Mouse (Mus musculus): Measurements from ENCODE around the gene Usp12. TPM values are rescaled to one million over a fixed set of nuclear protein-coding genes. Genes with fewer than 3 reads are reported as not detected.

Gene Usp12
- total RNA-seq, 1 experiment from 2014 or later, result 47.4 TPM

- ATAC-seq (replicated peaks in 1 of 2; ENCODE audit: insufficient read depth in 1 of 2, low FRiP score in 2 of 2, low TSS enrichment in 1 of 2, low read depth in 1 of 2, poor library complexity in 2 of 2, severe bottlenecking in 2 of 2), result no peak
These were observed 18.6 kb upstream of the Usp12 start for GRCm38 (mm10) chr5:146813421-146813820.

- no peak for ATAC-seq (replicated peaks in 1 of 2; ENCODE audit: insufficient read depth in 1 of 2, low FRiP score in 2 of 2, low TSS enrichment in 1 of 2, low read depth in 1 of 2, poor library complexity in 2 of 2, severe bottlenecking in 2 of 2)
These were observed 18.1 kb upstream of the Usp12 start for GRCm38 (mm10) chr5:146812866-146813265.

GRCm38 (mm10) chr5:146809951-146810350 lies 15.1 kb upstream of the Usp12 start:
- ATAC-seq (replicated peaks in 1 of 2; ENCODE audit: insufficient read depth in 1 of 2, low FRiP score in 2 of 2, low TSS enrichment in 1 of 2, low read depth in 1 of 2, poor library complexity in 2 of 2, severe bottlenecking in 2 of 2), result no peak

GRCm38 (mm10) chr5:146806004-146806430 lies 11.2 kb upstream of the Usp12 start:
- peak; percentile 54 to 55; a peak in 3 of 4 replicates for ATAC-seq (replicated peaks in 1 of 2; ENCODE audit: insufficient read depth in 1 of 2, low FRiP score in 2 of 2, low TSS enrichment in 1 of 2, low read depth in 1 of 2, poor library complexity in 2 of 2, severe bottlenecking in 2 of 2)

GRCm38 (mm10) chr5:146798031-146798430 lies 3.2 kb upstream of the Usp12 start:
- no peak for ATAC-seq (replicated peaks in 1 of 2; ENCODE audit: insufficient read depth in 1 of 2, low FRiP score in 2 of 2, low TSS enrichment in 1 of 2, low read depth in 1 of 2, poor library complexity in 2 of 2, severe bottlenecking in 2 of 2)

- no peak for ATAC-seq (replicated peaks in 1 of 2; ENCODE audit: insufficient read depth in 1 of 2, low FRiP score in 2 of 2, low TSS enrichment in 1 of 2, low read depth in 1 of 2, poor library complexity in 2 of 2, severe bottlenecking in 2 of 2)
These were observed 922 bp upstream of the Usp12 start for GRCm38 (mm10) chr5:146795728-146796127.

GRCm38 (mm10) chr5:146794084-146794852 lies 538 bp downstream of the Usp12 start:
- peak in 1 of 2 experiments; percentile 14; a peak in 1 of 4 replicates for ATAC-seq (replicated peaks in 1 of 2; ENCODE audit: insufficient read depth in 1 of 2, low FRiP score in 2 of 2, low TSS enrichment in 1 of 2, low read depth in 1 of 2, poor library complexity in 2 of 2, severe bottlenecking in 2 of 2)

GRCm38 (mm10) chr5:146793630-146794083 lies 1.1 kb downstream of the Usp12 start:
- ATAC-seq (replicated peaks in 1 of 2; ENCODE audit: insufficient read depth in 1 of 2, low FRiP score in 2 of 2, low TSS enrichment in 1 of 2, low read depth in 1 of 2, poor library complexity in 2 of 2, severe bottlenecking in 2 of 2), result no peak

- peak; percentile 3 to 20; a peak in 2 of 4 replicates for ATAC-seq (replicated peaks in 1 of 2; ENCODE audit: insufficient read depth in 1 of 2, low FRiP score in 2 of 2, low TSS enrichment in 1 of 2, low read depth in 1 of 2, poor library complexity in 2 of 2, severe bottlenecking in 2 of 2)
These were observed 2.5 kb downstream of the Usp12 start for GRCm38 (mm10) chr5:146792140-146792791.

- no peak for ATAC-seq (replicated peaks in 1 of 2; ENCODE audit: insufficient read depth in 1 of 2, low FRiP score in 2 of 2, low TSS enrichment in 1 of 2, low read depth in 1 of 2, poor library complexity in 2 of 2, severe bottlenecking in 2 of 2)
These were observed 3.9 kb downstream of the Usp12 start for GRCm38 (mm10) chr5:146790944-146791343.

GRCm38 (mm10) chr5:146789413-146789812 lies 5.4 kb downstream of the Usp12 start:
- peak; percentile 35 to 37 for ATAC-seq (replicated peaks in 1 of 2; ENCODE audit: insufficient read depth in 1 of 2, low FRiP score in 2 of 2, low TSS enrichment in 1 of 2, low read depth in 1 of 2, poor library complexity in 2 of 2, severe bottlenecking in 2 of 2)

- no peak for ATAC-seq (replicated peaks in 1 of 2; ENCODE audit: insufficient read depth in 1 of 2, low FRiP score in 2 of 2, low TSS enrichment in 1 of 2, low read depth in 1 of 2, poor library complexity in 2 of 2, severe bottlenecking in 2 of 2)
These were observed 8.7 kb downstream of the Usp12 start for GRCm38 (mm10) chr5:146786123-146786522.

GRCm38 (mm10) chr5:146783891-146784290 lies 10.9 kb downstream of the Usp12 start:
- ATAC-seq (replicated peaks in 1 of 2; ENCODE audit: insufficient read depth in 1 of 2, low FRiP score in 2 of 2, low TSS enrichment in 1 of 2, low read depth in 1 of 2, poor library complexity in 2 of 2, severe bottlenecking in 2 of 2), result no peak

- no peak for ATAC-seq (replicated peaks in 1 of 2; ENCODE audit: insufficient read depth in 1 of 2, low FRiP score in 2 of 2, low TSS enrichment in 1 of 2, low read depth in 1 of 2, poor library complexity in 2 of 2, severe bottlenecking in 2 of 2)
These were observed 11.5 kb downstream of the Usp12 start for GRCm38 (mm10) chr5:146783300-146783699.

GRCm38 (mm10) chr5:146781663-146782062 lies 13.1 kb downstream of the Usp12 start:
- peak; percentile 38 to 61 for ATAC-seq (replicated peaks in 1 of 2; ENCODE audit: insufficient read depth in 1 of 2, low FRiP score in 2 of 2, low TSS enrichment in 1 of 2, low read depth in 1 of 2, poor library complexity in 2 of 2, severe bottlenecking in 2 of 2)

- ATAC-seq (replicated peaks in 1 of 2; ENCODE audit: insufficient read depth in 1 of 2, low FRiP score in 2 of 2, low TSS enrichment in 1 of 2, low read depth in 1 of 2, poor library complexity in 2 of 2, severe bottlenecking in 2 of 2), result no peak
These were observed 14.9 kb downstream of the Usp12 start for GRCm38 (mm10) chr5:146779931-146780330.

GRCm38 (mm10) chr5:146776988-146777639 lies 17.7 kb downstream of the Usp12 start:
- ATAC-seq (replicated peaks in 1 of 2; ENCODE audit: insufficient read depth in 1 of 2, low FRiP score in 2 of 2, low TSS enrichment in 1 of 2, low read depth in 1 of 2, poor library complexity in 2 of 2, severe bottlenecking in 2 of 2), result peak; percentile 12 to 34; a peak in 2 of 4 replicates

- peak; percentile 81 to 82 for ATAC-seq (replicated peaks in 1 of 2; ENCODE audit: insufficient read depth in 1 of 2, low FRiP score in 2 of 2, low TSS enrichment in 1 of 2, low read depth in 1 of 2, poor library complexity in 2 of 2, severe bottlenecking in 2 of 2)
These were observed 22.8 kb downstream of the Usp12 start for GRCm38 (mm10) chr5:146771982-146772381.
